Mouse (Mus musculus): ENCODE data around the gene Peli3. TPM values are rescaled to one million over a fixed set of nuclear protein-coding genes. Genes with fewer than 3 reads are reported as not detected.

Gene Peli3
- polyA plus RNA-seq (2012; rRNA removed; ENCODE audit: low replicate concordance) = 5.9 and 11.0 TPM in 2 replicates

DNA sequence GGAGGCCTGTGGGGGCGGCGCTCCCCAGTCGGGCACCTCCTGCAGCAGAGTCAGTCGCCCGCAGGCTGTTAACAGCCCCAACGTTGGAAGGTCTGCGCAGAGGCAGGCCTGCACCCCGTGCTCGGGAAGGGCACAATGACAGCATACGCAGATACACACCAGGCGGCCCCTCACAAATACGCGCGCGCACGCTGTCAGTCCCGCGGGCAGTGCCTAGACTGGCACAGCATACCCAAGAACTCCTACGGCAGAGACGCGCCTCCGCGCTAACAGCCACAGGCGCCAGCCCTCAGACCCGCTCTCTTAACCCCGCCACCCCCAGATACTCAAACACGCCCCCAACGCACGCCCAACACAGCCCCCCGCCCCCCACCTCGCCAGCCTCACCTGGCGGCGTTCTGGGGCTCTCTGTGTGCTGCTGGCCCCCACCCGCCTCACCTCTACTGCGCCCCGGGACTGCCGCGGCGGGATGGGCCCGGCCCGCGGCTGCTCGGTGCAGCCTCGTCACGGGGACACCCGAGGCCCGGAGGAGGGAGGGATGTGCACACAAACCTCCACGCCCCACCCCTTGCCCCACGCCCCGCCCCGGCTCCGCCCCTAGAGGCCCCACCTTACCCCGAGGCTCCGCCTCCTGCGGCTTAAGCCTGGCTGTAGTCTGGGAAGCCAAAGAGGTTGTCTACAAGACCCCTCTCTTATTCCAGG is at the start of gene Peli3:
Gene Peli3, minus strand, starts transcription at position 577 of the 702 bp plus-strand sequence.

DNA sequence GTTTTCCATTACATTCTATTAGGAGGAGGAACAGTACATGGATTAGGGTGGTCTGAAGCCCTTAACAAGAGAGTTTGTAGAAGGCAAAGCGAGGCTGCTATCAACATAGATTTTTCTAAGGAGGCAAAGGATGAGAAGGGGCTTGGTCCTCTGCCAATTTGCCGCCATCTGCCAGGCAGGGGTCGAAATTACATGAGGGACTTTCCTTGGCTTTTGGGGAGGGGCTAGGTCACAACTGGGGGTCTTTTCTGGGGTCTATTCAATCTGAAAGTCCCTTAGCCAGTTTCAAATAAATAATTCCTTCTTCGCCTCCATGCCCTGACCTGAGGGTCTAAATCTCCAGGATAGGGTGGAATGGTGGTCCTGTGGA is 47.3 kb upstream of the Peli3 start, which contains the start of gene Npas4:
Gene Npas4, minus strand, starts transcription at position 61 of the 370 bp plus-strand sequence.

GRCm38 (mm10) chr19:4961928-4962601 is 19.1 kb upstream of the Peli3 start, which contains the start of gene Mrpl11:
Mrpl11 (plus strand) TSS chr19:4962147.

DNA sequence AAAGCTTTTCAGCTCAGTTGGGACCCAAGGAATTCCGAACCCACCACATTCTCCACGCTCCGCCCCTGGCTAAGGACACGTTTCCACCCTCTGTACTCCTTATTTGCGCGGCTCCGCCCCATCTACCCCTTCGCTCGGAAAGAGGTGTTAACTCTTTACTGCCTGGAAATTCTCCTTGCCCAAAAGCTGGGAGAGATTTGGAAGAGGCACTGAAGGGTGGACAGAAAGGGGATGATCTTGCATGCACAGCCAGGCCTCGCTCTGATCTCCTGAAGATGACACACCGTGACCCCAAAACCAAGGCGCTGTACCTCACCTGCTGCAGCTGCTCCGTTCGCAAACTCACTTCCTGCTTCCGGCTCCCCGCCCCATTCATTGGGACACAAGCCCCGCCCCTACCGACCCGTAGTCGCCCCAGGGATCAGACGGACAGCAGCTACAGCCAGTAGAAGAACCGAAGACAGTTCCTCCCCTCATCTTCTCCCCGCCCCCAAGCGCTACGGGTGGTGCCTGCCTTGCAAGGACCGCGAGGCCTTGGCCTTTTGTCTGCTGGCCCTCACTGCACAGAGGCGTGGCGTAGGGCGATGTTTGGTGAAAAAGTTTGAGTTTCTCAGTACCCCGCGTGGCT is 14.9 kb downstream of the Peli3 start, which contains the start of gene Dpp3:
Gene Dpp3, minus strand, starts transcription at position 384 of the 628 bp plus-strand sequence.

GRCm38 (mm10) chr19:4905979-4906794 is 36.7 kb downstream of the Peli3 start, which contains the start of gene Bbs1:
Bbs1 (minus strand) TSS chr19:4906628.

Other genes starting within 250 kb of the Peli3 start
- 0.30 and 1.2 TPM in 2 replicates for gene Gm960, start 244.5 kb downstream of the Peli3 start, polyA plus RNA-seq (2012; rRNA removed; ENCODE audit: low replicate concordance)
- 0.06 and 2.2 TPM in 2 replicates for gene Sptbn2, start 232.0 kb downstream of the Peli3 start, polyA plus RNA-seq (2012; rRNA removed; ENCODE audit: low replicate concordance)
- gene Rbm4b, start 186.6 kb downstream of the Peli3 start, polyA plus RNA-seq (2012; rRNA removed; ENCODE audit: low replicate concordance) = 6.8 and 14.3 TPM in 2 replicates
- gene Rbm4, start 149.2 kb downstream of the Peli3 start, polyA plus RNA-seq (2012; rRNA removed; ENCODE audit: low replicate concordance) = 29.6 and 56.3 TPM in 2 replicates
- gene Gm21992, start 131.5 kb downstream of the Peli3 start, polyA plus RNA-seq (2012; rRNA removed; ENCODE audit: low replicate concordance) = 11.3 and 18.0 TPM in 2 replicates
- 27.1 and 47.6 TPM in 2 replicates for gene Rbm14, start 131.5 kb downstream of the Peli3 start, polyA plus RNA-seq (2012; rRNA removed; ENCODE audit: low replicate concordance)
- gene Ccs, start 103.8 kb downstream of the Peli3 start, polyA plus RNA-seq (2012; rRNA removed; ENCODE audit: low replicate concordance) = 46.5 and 55.3 TPM in 2 replicates
- gene Ccdc87, start 103.8 kb downstream of the Peli3 start, polyA plus RNA-seq (2012; rRNA removed; ENCODE audit: low replicate concordance) = 0.13 and 0.16 TPM in 2 replicates
- gene Ctsf, start 88.0 kb downstream of the Peli3 start, polyA plus RNA-seq (2012; rRNA removed; ENCODE audit: low replicate concordance) = 105 and 179 TPM in 2 replicates
- gene Actn3, start 65.2 kb downstream of the Peli3 start, polyA plus RNA-seq (2012; rRNA removed; ENCODE audit: low replicate concordance) = 1.5 and 1.6 TPM in 2 replicates
- 28.3 and 28.8 TPM in 2 replicates for gene Zdhhc24, start 64.5 kb downstream of the Peli3 start, polyA plus RNA-seq (2012; rRNA removed; ENCODE audit: low replicate concordance)
- gene Bbs1, start 36.5 kb downstream of the Peli3 start, polyA plus RNA-seq (2012; rRNA removed; ENCODE audit: low replicate concordance) = 4.1 and 7.4 TPM in 2 replicates
- 75.1 and 132 TPM in 2 replicates for gene Dpp3, start 14.8 kb downstream of the Peli3 start, polyA plus RNA-seq (2012; rRNA removed; ENCODE audit: low replicate concordance)
- 32.2 and 40.6 TPM in 2 replicates for gene Mrpl11, start 19.0 kb upstream of the Peli3 start, polyA plus RNA-seq (2012; rRNA removed; ENCODE audit: low replicate concordance)
- 1.3 and 12.3 TPM in 2 replicates for gene Npas4, start 47.2 kb upstream of the Peli3 start, polyA plus RNA-seq (2012; rRNA removed; ENCODE audit: low replicate concordance)
- gene Slc29a2, start 80.7 kb upstream of the Peli3 start, polyA plus RNA-seq (2012; rRNA removed; ENCODE audit: low replicate concordance) = 6.3 and 23.7 TPM in 2 replicates
- 47.3 and 48.9 TPM in 2 replicates for gene B4gat1, start 95.7 kb upstream of the Peli3 start, polyA plus RNA-seq (2012; rRNA removed; ENCODE audit: low replicate concordance)
- gene AC124502.3, start 95.8 kb upstream of the Peli3 start, polyA plus RNA-seq (2012; rRNA removed; ENCODE audit: low replicate concordance) = 0.40 and 0.49 TPM in 2 replicates
- 30.7 and 31.8 TPM in 2 replicates for gene Brms1, start 98.2 kb upstream of the Peli3 start, polyA plus RNA-seq (2012; rRNA removed; ENCODE audit: low replicate concordance)
- gene Rin1, start 107.4 kb upstream of the Peli3 start, polyA plus RNA-seq (2012; rRNA removed; ENCODE audit: low replicate concordance) = 7.9 and 14.8 TPM in 2 replicates
- 89.6 and 139 TPM in 2 replicates for gene Cd248, start 125.0 kb upstream of the Peli3 start, polyA plus RNA-seq (2012; rRNA removed; ENCODE audit: low replicate concordance)
- gene Tmem151a, start 142.4 kb upstream of the Peli3 start, polyA plus RNA-seq (2012; rRNA removed; ENCODE audit: low replicate concordance) = 2.0 and 9.4 TPM in 2 replicates
- 187 and 209 TPM in 2 replicates for gene Yif1a, start 145.4 kb upstream of the Peli3 start, polyA plus RNA-seq (2012; rRNA removed; ENCODE audit: low replicate concordance)
- 0.57 and 4.0 TPM in 2 replicates for gene Cnih2, start 155.4 kb upstream of the Peli3 start, polyA plus RNA-seq (2012; rRNA removed; ENCODE audit: low replicate concordance)
- 251 and 376 TPM in 2 replicates for gene Rab1b, start 163.9 kb upstream of the Peli3 start, polyA plus RNA-seq (2012; rRNA removed; ENCODE audit: low replicate concordance)
- 29.8 and 50.9 TPM in 2 replicates for gene Klc2, start 175.4 kb upstream of the Peli3 start, polyA plus RNA-seq (2012; rRNA removed; ENCODE audit: low replicate concordance)

Measured in subcutaneous adipose tissue, adult 2 months (tissue).